Mouse (Mus musculus) cerebellum, adult 2 months (tissue): ENCODE data around the gene Hoxa7. TPM values are rescaled to one million over a fixed set of nuclear protein-coding genes. Genes with fewer than 3 reads are reported as not detected.

ENCODE experiments used
- DNase-seq, 2 experiments: peaks; one replicate each; pipeline ENCODE4 v3.0.0; 2021
- H3K27ac ChIP-seq: fragments of 200-500 bp; 2 replicates; pipeline ENCODE4 v1.5.1; 2012; ENCODE audit warnings: low read length, control low read depth, inconsistent platforms; ENCODE audit not compliant: insufficient read depth
- H3K27me3 ChIP-seq: fragments of 200-500 bp; 2 replicates; pipeline ENCODE4 v1.6.1; 2012; ENCODE audit warnings: inconsistent platforms, mild to moderate bottlenecking, low read length, moderate library complexity; ENCODE audit not compliant: control insufficient read depth, insufficient read depth
- H3K4me1 ChIP-seq: fragments of 200-500 bp; 2 replicates; pipeline ENCODE4 v1.6.1; 2011; ENCODE audit warnings: low read length; ENCODE audit not compliant: control insufficient read depth, insufficient read depth
- H3K4me3 ChIP-seq: fragments of 200-500 bp; replicated peaks from 2 replicates; pipeline ENCODE3; 2011; ENCODE audit warnings: mild to moderate bottlenecking, low read depth, low read length, control low read depth; ENCODE audit not compliant: insufficient read depth
- CTCF ChIP-seq: fragments of 200-500 bp; IDR thresholded peaks from 2 replicates; pipeline ENCODE4 v1.5.1; 2011; ENCODE audit warnings: low read depth, mild to moderate bottlenecking, control low read depth, low read length, moderate library complexity, borderline replicate concordance; ENCODE audit not compliant: insufficient read depth
- POLR2A ChIP-seq: fragments of 200-500 bp; IDR thresholded peaks from 2 replicates; pipeline ENCODE4 v1.6.1; 2011; ENCODE audit warnings: low read length, control low read depth, borderline replicate concordance; ENCODE audit not compliant: insufficient read depth
- WGBS: fragments of 180-500 bp; shearing (Covaris S2); methylation state at CpG from one replicate; pipeline ENCODE4 v1.1.7; 2018; 5-methylcytosine and 5-hydroxymethylcytosine counted together
- polyA plus RNA-seq: library from polyadenylated mRNA; depleted of rRNA; stranded (reverse); fragments of >200 nt; gene quantifications from 2 replicates; pipeline ENCODE4 v1.2.3, GENCODE M21; 2012

Gene Hoxa7
- polyA plus RNA-seq, 1 experiment = 0.07 TPM

GRCm38 (mm10) chr6:52239625-52240388 lies 18.2 kb upstream of the Hoxa7 start:
- Histone ChIP-seq H3K27me3 (peaks cover 19% of the 10 kb centered on the region; the same call in 1 of the 2 replicates), H3K4me3 (no peak overlapping the region), H3K4me1 (no peaks in the 10 kb centered on the region), H3K27ac (no peak overlapping the region)
- peak in 1 of 2 experiments; percentile 3 for DNase-seq
- WGBS = 3% methylated on average over 30 of the region's 30 CpGs
- no peak for TF ChIP-seq POLR2A

GRCm38 (mm10) chr6:52238976-52239375 lies 17.3 kb upstream of the Hoxa7 start:
- 11% methylated on average over 7 of the region's 7 CpGs for WGBS
- H3K27me3 ChIP-seq = peaks cover 18% of the 10 kb centered on the region; the same call in 1 of the 2 replicates
- H3K27ac ChIP-seq = no peak overlapping the region
- TF ChIP-seq CTCF = no peak
- no peak for TF ChIP-seq POLR2A
- no peak overlapping the region for H3K4me3 ChIP-seq
- DNase-seq = peak in 1 of 2 experiments; percentile 5
- no peaks in the 10 kb centered on the region for H3K4me1 ChIP-seq

DNA sequence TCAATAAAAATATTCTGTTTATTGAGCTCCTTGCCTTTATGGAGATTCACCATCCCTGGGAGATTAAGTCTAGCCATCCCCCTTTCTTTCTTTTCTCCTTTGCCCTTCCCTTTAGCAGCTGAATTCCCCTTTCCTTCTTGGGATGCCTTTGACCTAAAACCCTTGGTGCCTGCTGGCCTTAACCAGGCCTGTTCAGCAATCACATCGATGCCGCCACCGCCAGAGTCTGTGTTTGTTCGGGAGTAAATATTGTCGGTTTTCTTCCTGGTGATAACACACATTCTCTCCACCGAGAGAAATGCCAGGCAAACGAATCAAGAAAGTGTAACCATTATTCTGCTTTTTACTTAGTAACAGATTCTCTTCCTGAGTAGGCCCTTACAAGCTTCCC lies 16.5 kb upstream of the Hoxa7 start:
- DNase-seq = peak in 1 of 2 experiments; percentile 1
- Histone ChIP-seq H3K27ac (no peak overlapping the region), H3K4me1 (no peaks in the 10 kb centered on the region), H3K4me3 (no peak overlapping the region), H3K27me3 (peaks cover 16% of the 10 kb centered on the region; the same call in 1 of the 2 replicates)
- 7% methylated on average over 7 of the region's 7 CpGs for WGBS
- TF ChIP-seq CTCF = no peak
- TF ChIP-seq POLR2A = no peak

DNA sequence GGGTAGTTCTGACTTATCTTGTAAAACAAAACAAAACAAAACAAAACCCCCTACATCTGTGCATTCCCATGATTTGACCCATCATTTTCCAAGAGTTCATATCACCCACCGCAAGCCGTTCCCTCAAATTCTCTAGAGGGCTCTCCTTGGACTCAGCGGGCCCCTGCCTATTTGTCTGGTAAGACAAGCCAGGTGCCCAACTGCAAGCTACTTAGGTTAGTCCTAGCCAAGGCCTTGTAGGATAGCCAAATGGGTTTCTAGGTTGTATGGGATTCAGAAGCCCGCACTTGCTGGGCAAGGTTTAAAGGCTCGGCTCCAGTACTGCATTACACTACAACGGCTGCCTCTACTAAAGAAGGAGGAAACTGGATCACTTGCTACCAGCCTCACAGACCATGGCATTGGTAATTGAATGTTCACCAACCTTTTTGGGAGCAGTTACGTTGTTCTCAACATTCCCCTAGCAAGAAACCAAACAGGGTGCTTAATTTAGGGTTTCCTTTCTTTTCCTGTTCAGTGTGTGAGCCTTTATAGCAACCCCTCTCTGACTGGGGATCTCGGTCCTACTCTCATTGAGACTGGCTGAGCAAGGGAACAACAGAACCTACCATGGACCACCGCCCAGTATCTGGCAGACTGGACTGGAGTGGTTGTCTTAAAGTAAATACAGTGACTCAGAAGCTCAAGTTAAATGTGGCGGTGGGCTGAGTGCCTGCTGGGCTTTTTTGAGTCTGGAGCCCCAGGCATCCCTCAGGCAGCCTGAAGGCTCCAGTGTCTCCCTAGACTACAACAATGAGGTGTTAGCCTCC lies 15.9 kb upstream of the Hoxa7 start:
- Histone ChIP-seq H3K27ac (no peak overlapping the region), H3K27me3 (peaks cover 14% of the 10 kb centered on the region; the same call in 1 of the 2 replicates), H3K4me1 (no peaks in the 10 kb centered on the region), H3K4me3 (no peak overlapping the region)
- WGBS = 13% methylated on average over 10 of the region's 10 CpGs
- no peak for TF ChIP-seq POLR2A
- no peak for TF ChIP-seq CTCF
- DNase-seq = peak in 1 of 2 experiments; percentile 2

GRCm38 (mm10) chr6:52236806-52237205 lies 15.2 kb upstream of the Hoxa7 start:
- DNase-seq = peak in 1 of 2 experiments; percentile 3
- WGBS = 12% methylated on average over 3 of the region's 3 CpGs
- H3K27ac ChIP-seq = no peak overlapping the region
- H3K4me3 ChIP-seq = no peak overlapping the region
- peaks cover 17% of the 10 kb centered on the region; the same call in 1 of the 2 replicates for H3K27me3 ChIP-seq
- H3K4me1 ChIP-seq = no peaks in the 10 kb centered on the region
- TF ChIP-seq POLR2A = no peak
- no peak for TF ChIP-seq CTCF

- no peaks in the 10 kb centered on the region for H3K4me1 ChIP-seq
- 23% methylated on average over 6 of the region's 6 CpGs for WGBS
- TF ChIP-seq POLR2A = no peak
- TF ChIP-seq CTCF = no peak
- H3K4me3 ChIP-seq = no peak overlapping the region
- H3K27ac ChIP-seq = no peak overlapping the region
- DNase-seq = peak in 1 of 2 experiments; percentile 0
- peaks cover 18% of the 10 kb centered on the region; the same call in 1 of the 2 replicates for H3K27me3 ChIP-seq
These were observed 14.2 kb upstream of the Hoxa7 start for GRCm38 (mm10) chr6:52235866-52236265.

- peaks cover 19% of the 10 kb centered on the region; the same call in 1 of the 2 replicates for H3K27me3 ChIP-seq
- peak in 1 of 2 experiments; percentile 1 for DNase-seq
- no peak overlapping the region for H3K4me3 ChIP-seq
- no peaks in the 10 kb centered on the region for H3K4me1 ChIP-seq
- no peak overlapping the region for H3K27ac ChIP-seq
- 26% methylated on average over 9 of the region's 9 CpGs for whole genome bisulfite sequencing
- TF ChIP-seq POLR2A (no peak), CTCF (no peak)
These were observed 13.6 kb upstream of the Hoxa7 start for GRCm38 (mm10) chr6:52235267-52235666.
